Mouse (Mus musculus): ENCODE measurements at regions not wholly inside any gene's neighbourhood (a gene's known extent, or its start where the extent isn't known, plus 50 kb on each side); places are given as distances from the start of the nearest gene placed in this dataset.

DNA sequence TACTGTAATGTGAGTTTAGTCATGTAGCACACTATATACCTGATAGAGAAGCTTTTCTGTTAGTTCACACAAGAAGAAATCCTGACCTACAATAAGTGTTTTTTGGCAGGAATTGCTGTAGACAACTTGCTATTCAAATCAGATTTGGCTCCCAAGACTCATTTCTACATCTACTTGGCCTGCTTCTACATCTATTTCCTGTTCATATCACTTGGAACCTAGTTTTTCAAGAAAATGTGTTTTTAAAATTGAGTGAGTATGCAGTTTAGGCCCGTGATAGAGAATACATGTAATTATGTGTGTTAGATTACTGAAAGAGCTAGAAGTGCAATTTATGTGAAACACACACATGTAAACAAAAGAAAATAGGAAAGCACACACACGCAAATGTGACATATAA is 176.4 kb upstream of the Paip1 start:
- Histone ChIP-seq H3K9ac (replicated peaks) (no peak overlapping the region), H3K27me3 (ENCODE audit: control insufficient read depth, insufficient read depth, low read length) (no peaks in the 10 kb centered on the region), H3K9me3 (ENCODE audit: control insufficient read depth, low read length) (no peaks in the 10 kb centered on the region), H3K36me3 (replicated peaks; ENCODE audit: control insufficient read depth, insufficient read depth, low read depth) (no peaks in the 10 kb centered on the region), H3K4me3 (ENCODE audit: insufficient read depth in 1 of 2, low read depth in 2 of 2, low read length in 2 of 2) (no peak overlapping the region), H3K4me1 (replicated peaks; ENCODE audit: control insufficient read depth in 2 of 2, insufficient read depth in 2 of 2, low read length in 1 of 2) (no peaks in the 10 kb centered on the region), H3K27ac (no peak overlapping the region), H3K4me2 (ENCODE audit: low read depth) (no peak overlapping the region)
- TF ChIP-seq CTCF (IDR thresholded peaks at IDR 0.05; ENCODE audit: low read depth) (no peak), EP300 (IDR thresholded peaks at IDR 0.05; ENCODE audit: low read depth) (no peak)
- no peak for ATAC-seq (ENCODE audit: insufficient read depth)
- no peak for DNase-seq (ENCODE audit: low read depth in 3 of 3, low spot score in 3 of 3)
- WGBS (ENCODE audit: insufficient replicate concordance) = 66% methylated on average over 2 of the region's 2 CpGs

DNA sequence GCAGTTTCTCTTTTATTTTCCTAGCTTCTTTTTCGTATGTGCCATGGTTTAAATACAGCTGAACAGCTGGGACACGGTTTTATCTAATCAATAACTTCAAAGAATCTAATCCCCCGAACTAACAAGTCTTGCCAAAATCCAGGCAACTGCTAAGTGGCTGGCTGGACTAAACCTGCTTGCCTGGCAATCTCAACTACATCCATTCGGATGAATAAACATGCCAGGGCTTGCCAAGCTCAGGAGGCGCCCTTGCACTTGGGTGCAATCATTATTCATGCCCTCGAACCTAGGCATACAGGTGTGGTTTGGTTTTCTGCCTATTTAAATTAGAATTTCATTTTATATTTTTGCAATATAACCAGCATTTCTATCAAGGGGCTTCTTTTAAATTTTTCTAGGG is 172.1 kb upstream of the Paip1 start:
- ATAC-seq (ENCODE audit: insufficient read depth) = no peak

DNA sequence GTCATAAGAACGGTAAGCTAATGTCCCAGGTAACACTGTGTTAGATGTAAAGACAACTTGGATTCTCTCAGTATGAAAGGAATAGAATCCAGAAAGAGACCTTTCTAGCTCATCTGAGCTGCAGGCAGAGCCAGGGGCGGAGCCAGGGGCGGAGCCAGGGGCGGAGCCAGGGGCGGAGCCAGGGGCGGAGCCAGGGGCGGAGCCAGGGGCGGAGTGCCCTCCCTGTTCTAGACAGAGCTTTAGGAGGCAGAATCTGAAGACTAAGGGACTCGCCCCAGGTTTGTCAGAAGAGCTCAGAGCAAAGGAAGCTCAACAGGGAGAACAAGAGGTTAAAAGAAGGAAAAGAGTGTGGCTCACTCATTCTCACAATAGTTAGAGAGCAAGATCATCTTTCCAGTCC is 169.9 kb upstream of the Paip1 start:
- Histone ChIP-seq H3K4me2 (ENCODE audit: low read depth) (no peak overlapping the region), H3K27me3 (ENCODE audit: control insufficient read depth, insufficient read depth, low read length) (no peaks in the 10 kb centered on the region), H3K36me3 (replicated peaks; ENCODE audit: control insufficient read depth, insufficient read depth, low read depth) (no peaks in the 10 kb centered on the region), H3K9ac (replicated peaks) (no peak overlapping the region), H3K27ac (no peak overlapping the region), H3K9me3 (ENCODE audit: control insufficient read depth, low read length) (no peaks in the 10 kb centered on the region), H3K4me3 (ENCODE audit: insufficient read depth in 1 of 2, low read depth in 2 of 2, low read length in 2 of 2) (no peak overlapping the region), H3K4me1 (replicated peaks; ENCODE audit: control insufficient read depth in 2 of 2, insufficient read depth in 2 of 2, low read length in 1 of 2) (no peaks in the 10 kb centered on the region)
- TF ChIP-seq EP300 (IDR thresholded peaks at IDR 0.05; ENCODE audit: low read depth) = no peak
- no peak for TF ChIP-seq CTCF (IDR thresholded peaks at IDR 0.05; ENCODE audit: low read depth)
- WGBS (ENCODE audit: insufficient replicate concordance) = 42% methylated on average over 9 of the region's 9 CpGs
- peak in 1 of 3 experiments; percentile 36 for DNase-seq (ENCODE audit: low read depth in 3 of 3, low spot score in 3 of 3)
- ATAC-seq (ENCODE audit: insufficient read depth) = peak; percentile 79

More for the DNA sequence above, 172.1 kb upstream of the Paip1 start:
- Histone ChIP-seq H3K36me3 (replicated peaks; ENCODE audit: control insufficient read depth, insufficient read depth, low read depth) (no peaks in the 10 kb centered on the region), H3K4me3 (ENCODE audit: insufficient read depth in 1 of 2, low read depth in 2 of 2, low read length in 2 of 2) (no peak overlapping the region), H3K4me1 (replicated peaks; ENCODE audit: control insufficient read depth in 2 of 2, insufficient read depth in 2 of 2, low read length in 1 of 2) (no peaks in the 10 kb centered on the region), H3K27me3 (ENCODE audit: control insufficient read depth, insufficient read depth, low read length) (no peaks in the 10 kb centered on the region), H3K4me2 (ENCODE audit: low read depth) (no peak overlapping the region), H3K9me3 (ENCODE audit: control insufficient read depth, low read length) (no peaks in the 10 kb centered on the region), H3K9ac (replicated peaks) (no peak overlapping the region), H3K27ac (no peak overlapping the region)
- no peak for DNase-seq (ENCODE audit: low read depth in 3 of 3, low spot score in 3 of 3)
- TF ChIP-seq EP300 (IDR thresholded peaks at IDR 0.05; ENCODE audit: low read depth) = no peak
- TF ChIP-seq CTCF (IDR thresholded peaks at IDR 0.05; ENCODE audit: low read depth) = no peak
- 42% methylated on average over 6 of the region's 6 CpGs for WGBS (ENCODE audit: insufficient replicate concordance)

DNA sequence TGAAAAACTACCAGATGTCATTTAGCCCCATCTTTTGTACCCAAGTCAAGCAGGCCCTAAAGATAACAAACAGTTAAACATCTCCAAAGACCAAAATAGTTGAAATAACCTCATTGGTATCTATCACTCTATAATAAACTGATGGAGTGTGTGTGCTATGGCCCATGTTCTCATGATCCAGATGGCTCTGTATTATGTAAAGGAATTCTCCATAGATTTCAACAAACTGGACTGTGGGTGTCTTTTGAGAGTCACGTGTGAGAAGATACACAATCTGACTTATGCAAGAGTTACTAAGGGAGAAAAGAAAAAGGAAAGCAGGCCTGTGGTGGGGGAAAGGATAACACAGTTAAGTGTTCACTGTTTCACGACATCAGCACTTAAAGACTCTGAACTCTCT is 164.8 kb upstream of the Paip1 start:
- Histone ChIP-seq H3K4me1 (replicated peaks; ENCODE audit: control insufficient read depth in 2 of 2, insufficient read depth in 2 of 2, low read length in 1 of 2) (no peaks in the 10 kb centered on the region), H3K4me2 (ENCODE audit: low read depth) (no peak overlapping the region), H3K27me3 (ENCODE audit: control insufficient read depth, insufficient read depth, low read length) (no peaks in the 10 kb centered on the region), H3K4me3 (ENCODE audit: insufficient read depth in 1 of 2, low read depth in 2 of 2, low read length in 2 of 2) (no peak overlapping the region), H3K27ac (no peak overlapping the region), H3K9me3 (ENCODE audit: control insufficient read depth, low read length) (no peaks in the 10 kb centered on the region), H3K9ac (replicated peaks) (no peak overlapping the region), H3K36me3 (replicated peaks; ENCODE audit: control insufficient read depth, insufficient read depth, low read depth) (no peaks in the 10 kb centered on the region)
- no peak for DNase-seq (ENCODE audit: low read depth in 3 of 3, low spot score in 3 of 3)
- TF ChIP-seq EP300 (IDR thresholded peaks at IDR 0.05; ENCODE audit: low read depth) (no peak), CTCF (IDR thresholded peaks at IDR 0.05; ENCODE audit: low read depth) (no peak)
- WGBS (ENCODE audit: insufficient replicate concordance) = 50% methylated on average over 2 of the region's 2 CpGs
- ATAC-seq (ENCODE audit: insufficient read depth) = no peak

DNA sequence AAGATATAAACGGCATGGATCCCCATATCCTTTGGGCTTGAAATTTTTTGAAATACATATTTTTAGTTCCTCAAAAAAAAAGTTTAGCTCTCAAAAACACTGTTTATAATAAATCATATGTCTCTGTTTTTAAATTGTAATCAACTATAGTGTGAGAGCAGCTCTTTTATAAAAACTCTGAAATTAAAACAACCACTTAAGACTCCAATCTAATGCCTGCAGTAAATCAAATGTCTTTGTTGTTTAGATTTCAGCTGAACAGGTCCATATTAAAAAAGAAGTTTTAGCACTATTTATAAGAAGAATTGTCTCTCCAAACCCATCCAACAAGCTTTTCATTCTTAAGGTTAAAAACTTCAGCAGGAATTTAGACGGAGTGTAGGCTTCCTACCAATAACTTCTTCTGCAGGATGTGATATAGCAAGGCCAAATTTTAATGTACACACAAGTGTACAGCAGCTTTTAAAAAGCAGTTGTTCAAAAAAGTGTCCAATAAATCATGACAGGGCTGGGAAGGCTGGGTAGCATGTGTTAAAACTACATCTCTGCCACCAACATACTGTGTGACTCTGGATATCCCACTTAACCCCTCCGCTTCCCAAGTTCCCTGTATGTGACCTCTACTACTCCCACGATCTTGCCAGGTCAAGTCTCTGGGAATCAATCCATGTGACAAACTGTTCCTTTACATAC is 160.6 kb upstream of the Paip1 start:
- no peaks in the 10 kb centered on the region for H3K36me3 ChIP-seq (replicated peaks; ENCODE audit: control insufficient read depth, insufficient read depth, low read depth)
- WGBS (ENCODE audit: insufficient replicate concordance) = 65% methylated on average over 4 of the region's 4 CpGs
- DNase-seq (ENCODE audit: low read depth in 3 of 3, low spot score in 3 of 3) (no peak), ATAC-seq (ENCODE audit: insufficient read depth) (no peak)
- no peak for TF ChIP-seq EP300 (IDR thresholded peaks at IDR 0.05; ENCODE audit: low read depth)
- TF ChIP-seq CTCF (IDR thresholded peaks at IDR 0.05; ENCODE audit: low read depth) = no peak
- no peak overlapping the region for H3K4me3 ChIP-seq (ENCODE audit: insufficient read depth in 1 of 2, low read depth in 2 of 2, low read length in 2 of 2)
- no peak overlapping the region for H3K9ac ChIP-seq (replicated peaks)
- H3K27me3 ChIP-seq (ENCODE audit: control insufficient read depth, insufficient read depth, low read length) = no peaks in the 10 kb centered on the region
- no peaks in the 10 kb centered on the region for H3K4me1 ChIP-seq (replicated peaks; ENCODE audit: control insufficient read depth in 2 of 2, insufficient read depth in 2 of 2, low read length in 1 of 2)
- H3K9me3 ChIP-seq (ENCODE audit: control insufficient read depth, low read length) = no peaks in the 10 kb centered on the region
- no peak overlapping the region for H3K4me2 ChIP-seq (ENCODE audit: low read depth)
- no peak overlapping the region for H3K27ac ChIP-seq
